Mouse (Mus musculus) forebrain, embryonic 12.5 days (tissue): ENCODE results near the gene S100a13. TPM values are rescaled to one million over a fixed set of nuclear protein-coding genes. Genes with fewer than 3 reads are reported as not detected.
A peak's percentile ranks its signal among the peaks of the same experiment; 100 is the strongest.

Experiments used
- ATAC-seq: fragments of 200-750 bp; cut with Nextera tagmentation; 2 replicates; pipeline ENCODE4 v1.8.0; 2017; ENCODE audit warnings: moderate TSS enrichment; ENCODE audit not compliant: low FRiP score
- H3K27ac ChIP-seq: fragments of 300-500 bp; sonication (generic); 2 replicates; pipeline ENCODE4 v1.5.1; 2016; ENCODE audit warnings: mild to moderate bottlenecking
- H3K27me3 ChIP-seq: fragments of 300-500 bp; sonication (generic); 2 replicates; pipeline ENCODE4 v1.6.1; 2016; ENCODE audit warnings: mild to moderate bottlenecking
- H3K36me3 ChIP-seq: fragments of 300-500 bp; sonication (generic); replicated peaks from 2 replicates; pipeline ENCODE4 v1.6.1; 2016; ENCODE audit warnings: mild to moderate bottlenecking
- H3K4me1 ChIP-seq: fragments of 300-500 bp; sonication (generic); 2 replicates; pipeline ENCODE4 v1.6.1; 2016
- H3K4me2 ChIP-seq: fragments of 300-500 bp; sonication (generic); 2 replicates; pipeline ENCODE4 v1.6.1; 2016; ENCODE audit warnings: mild to moderate bottlenecking, moderate library complexity
- H3K4me3 ChIP-seq: fragments of 300-500 bp; sonication (generic); replicated peaks from 2 replicates; pipeline ENCODE4 v1.5.1; 2016; ENCODE audit warnings: mild to moderate bottlenecking
- H3K9ac ChIP-seq: fragments of 300-500 bp; sonication (generic); 2 replicates; pipeline ENCODE4 v1.6.1; 2016; ENCODE audit warnings: mild to moderate bottlenecking
- H3K9me3 ChIP-seq: fragments of 300-500 bp; sonication (generic); 2 replicates; pipeline ENCODE4 v1.6.1; 2016
- WGBS: fragments of 180-500 bp; shearing (Covaris S2); methylation state at CpG from one replicate; pipeline ENCODE4 v1.1.7; 2016; 5-methylcytosine and 5-hydroxymethylcytosine counted together
- polyA plus RNA-seq: library from polyadenylated mRNA; unstranded; fragments of >200 nt; fragmentation: Nextera tagmentation; extraction: Ambion mirVana; gene quantifications from 2 replicates; pipeline ENCODE4 v1.2.1, GENCODE M21; 2016

S100a13 gene
- polyA plus RNA-seq, 1 experiment from 2014 or later, result 8.6 TPM

DNA sequence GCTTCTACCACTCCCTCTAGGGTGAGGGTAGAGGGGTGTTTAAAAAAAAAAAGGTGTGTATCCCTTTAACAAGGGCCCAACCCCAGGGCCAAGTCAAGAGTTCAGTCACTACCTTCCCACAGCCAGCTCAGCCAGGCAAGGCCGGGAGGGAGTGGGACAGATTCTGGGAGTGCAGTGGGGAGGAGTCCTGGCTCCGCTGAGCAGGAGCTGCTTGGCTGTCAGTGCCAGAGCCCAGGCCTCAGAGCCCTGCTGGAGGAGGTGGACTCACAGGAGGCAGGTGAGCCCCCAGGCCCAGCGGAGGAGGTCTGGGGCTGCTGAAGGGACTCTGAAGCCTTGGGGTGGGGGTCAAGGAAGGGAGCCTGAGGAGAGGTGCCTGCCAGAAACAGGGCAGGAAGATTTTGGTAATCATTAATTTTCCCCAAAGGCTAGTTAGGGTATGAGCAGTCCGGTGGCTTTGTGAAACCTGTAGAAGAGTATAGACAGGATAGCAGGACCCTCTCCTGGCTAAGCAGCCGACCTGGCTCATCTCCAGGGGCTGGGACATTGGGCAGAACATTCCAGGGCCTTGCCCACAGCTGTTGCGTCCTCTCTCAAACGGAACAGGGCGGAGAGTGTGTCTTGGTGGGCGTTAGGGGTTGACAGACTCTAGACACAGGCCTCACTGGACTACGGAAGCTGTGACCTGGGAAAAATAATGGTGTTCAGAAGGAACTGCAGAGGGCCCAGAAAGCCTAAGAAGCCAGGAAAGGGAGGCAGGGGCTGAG lies 23.1 kb downstream of the S100a13 start, which contains the start of gene S100a16:
TSS of gene S100a16 (plus strand) at position 114 of the 764 bp plus-strand sequence.
- 45% methylated on average over 10 of the region's 10 CpGs for WGBS

DNA sequence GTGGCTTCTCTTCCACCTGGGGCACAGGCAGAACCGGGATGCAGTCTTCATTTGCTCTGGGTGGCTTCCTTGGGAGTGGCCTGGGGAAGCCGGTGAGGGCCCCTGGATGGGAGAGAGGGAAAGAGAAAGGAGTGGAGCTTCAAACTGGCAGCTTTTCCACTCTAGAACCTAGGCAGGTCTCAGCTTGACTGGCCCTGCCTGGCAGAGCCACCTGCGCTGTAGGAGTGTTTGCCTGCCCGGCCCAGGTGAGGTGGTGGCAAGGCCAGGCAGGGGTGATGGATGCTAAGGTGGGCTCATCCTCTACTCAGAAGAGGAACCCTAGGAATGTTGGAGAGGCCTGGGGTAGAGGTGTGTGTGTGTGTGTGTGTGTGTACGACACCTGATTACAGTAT lies 23.7 kb downstream of the S100a13 start:
- Histone ChIP-seq H3K27ac (no peak overlapping the region), H3K9me3 (no peaks in the 10 kb centered on the region), H3K4me2 (no peak overlapping the region), H3K36me3 (no peaks in the 10 kb centered on the region), H3K4me1 (peaks cover 18% of the 10 kb centered on the region), H3K4me3 (no peak overlapping the region), H3K27me3 (0 out of 2 replicates have a peak, but pooled peaks cover 7% of the 10 kb centered on the region), H3K9ac (no peak overlapping the region)
- ATAC-seq, result no peak
- 76% methylated on average over 5 of the region's 5 CpGs for WGBS

More for the DNA sequence above, 23.1 kb downstream of the S100a13 start, which contains the start of gene S100a16:
- H3K9ac ChIP-seq, result no peak within 1 kb of the TSS
- no peak within 1 kb of the TSS for H3K4me2 ChIP-seq
- H3K27ac ChIP-seq, result no peak within 1 kb of the TSS
- 0 out of 2 replicates have a peak, but pooled peaks cover 7% of the 10 kb centered on the region for H3K27me3 ChIP-seq
- H3K36me3 ChIP-seq, result no peaks in the 10 kb centered on the region
- no peak for ATAC-seq
- no peaks in the 10 kb centered on the region for H3K9me3 ChIP-seq
- H3K4me1 ChIP-seq, result peaks cover 14% of the 10 kb centered on the region
- no peak within 1 kb of the TSS for H3K4me3 ChIP-seq

DNA sequence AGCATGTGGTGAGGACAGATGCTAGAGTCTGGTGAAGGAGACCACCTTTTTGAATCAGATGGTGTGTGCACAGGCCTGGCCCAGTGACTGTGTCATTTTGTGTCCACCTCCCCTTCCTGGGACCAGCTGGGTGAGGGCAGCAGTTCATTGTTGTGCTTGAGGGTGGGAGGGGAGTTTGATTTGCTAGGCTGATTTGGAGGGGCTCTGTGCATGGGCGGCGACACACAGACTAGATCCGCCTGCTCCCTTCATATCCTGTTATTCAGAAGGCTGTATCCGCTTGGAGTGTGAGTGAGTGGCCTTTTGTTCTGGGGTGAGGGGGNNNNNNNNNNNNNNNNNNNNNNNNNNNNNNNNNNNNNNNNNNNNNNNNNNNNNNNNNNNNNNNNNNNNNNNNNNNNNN lies 26.7 kb downstream of the S100a13 start:
- Histone ChIP-seq H3K27me3 (0 out of 2 replicates have a peak, but pooled peaks cover 7% of the 10 kb centered on the region), H3K9me3 (no peaks in the 10 kb centered on the region), H3K4me1 (peaks cover 18% of the 10 kb centered on the region), H3K36me3 (no peaks in the 10 kb centered on the region), H3K4me2 (peak overlapping the region; percentile 4; the same call in 1 of the 2 replicates), H3K9ac (no peak overlapping the region), H3K4me3 (no peak overlapping the region), H3K27ac (no peak overlapping the region)
- ATAC-seq, result peak; percentile 72
- 24% methylated on average over 4 of the region's 4 CpGs for WGBS

DNA sequence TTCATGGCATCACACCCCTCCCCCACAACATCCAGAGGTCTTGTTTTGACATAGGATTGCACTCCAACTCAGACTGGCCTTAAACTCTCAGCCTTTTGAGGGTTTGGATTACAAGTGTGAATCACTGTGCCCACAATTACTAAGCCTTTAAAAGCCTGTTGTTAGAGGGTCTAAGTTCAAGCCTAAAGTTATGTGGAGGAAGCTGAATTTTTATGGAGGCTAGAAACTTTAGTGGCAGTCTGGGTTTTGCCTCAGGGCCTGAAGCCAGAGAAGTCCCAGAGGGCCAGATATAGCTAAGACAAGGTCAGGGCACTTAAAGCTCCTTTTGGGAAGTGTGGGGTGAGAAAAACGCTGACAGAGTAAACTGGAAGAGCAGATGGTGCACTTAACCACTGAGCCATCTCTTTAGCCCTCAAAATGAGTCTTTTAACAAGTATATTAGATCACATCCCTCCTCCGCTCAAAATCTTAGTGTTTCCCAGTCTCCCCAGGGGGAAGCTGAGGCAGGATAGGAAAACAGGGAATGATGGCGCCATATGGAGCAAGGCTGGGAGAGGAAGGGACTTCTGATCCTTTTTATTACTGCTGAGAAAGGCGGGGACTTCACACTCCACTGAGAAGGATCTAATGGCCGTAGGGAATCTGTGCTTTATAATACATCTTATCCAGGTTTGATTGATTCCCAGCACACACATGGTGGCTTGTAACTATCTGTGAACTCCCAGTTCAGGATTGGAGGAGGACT lies 35.6 kb downstream of the S100a13 start:
- H3K36me3 ChIP-seq, result no peaks in the 10 kb centered on the region
- no peak overlapping the region for H3K27ac ChIP-seq
- no peak overlapping the region for H3K9ac ChIP-seq
- no peak overlapping the region for H3K4me3 ChIP-seq
- 77% methylated on average over 5 of the region's 5 CpGs for WGBS
- ATAC-seq, result no peak
- no peak overlapping the region for H3K4me2 ChIP-seq
- H3K9me3 ChIP-seq, result no peaks in the 10 kb centered on the region
- H3K4me1 ChIP-seq, result 0 out of 2 replicates have a peak, but pooled peaks cover 3% of the 10 kb centered on the region
- no peaks in the 10 kb centered on the region for H3K27me3 ChIP-seq

DNA sequence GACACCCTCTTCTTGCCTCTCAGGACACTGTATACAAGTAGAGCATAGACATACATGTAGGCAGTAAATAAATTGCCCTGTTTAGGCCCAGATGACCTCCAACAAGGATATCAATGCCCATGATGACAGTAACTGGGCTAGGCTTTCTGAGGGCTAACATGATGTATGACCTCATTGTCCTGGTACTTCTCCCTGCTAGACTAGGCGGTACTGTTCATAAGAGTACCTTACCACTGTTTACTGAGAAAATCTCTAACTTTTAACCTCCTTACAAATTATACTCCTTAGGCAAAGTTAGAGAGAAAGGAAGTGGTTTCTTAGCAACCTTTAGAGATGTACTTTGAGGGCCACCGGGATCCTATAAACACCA lies 36.2 kb downstream of the S100a13 start:
- no peak for ATAC-seq
- Histone ChIP-seq H3K9ac (no peak overlapping the region), H3K4me3 (no peak overlapping the region), H3K9me3 (no peaks in the 10 kb centered on the region), H3K4me2 (no peak overlapping the region), H3K4me1 (0 out of 2 replicates have a peak, but pooled peaks cover 3% of the 10 kb centered on the region), H3K36me3 (no peaks in the 10 kb centered on the region), H3K27me3 (no peaks in the 10 kb centered on the region), H3K27ac (no peak overlapping the region)
- WGBS, result 91% methylated on average over 2 of the region's 2 CpGs

DNA sequence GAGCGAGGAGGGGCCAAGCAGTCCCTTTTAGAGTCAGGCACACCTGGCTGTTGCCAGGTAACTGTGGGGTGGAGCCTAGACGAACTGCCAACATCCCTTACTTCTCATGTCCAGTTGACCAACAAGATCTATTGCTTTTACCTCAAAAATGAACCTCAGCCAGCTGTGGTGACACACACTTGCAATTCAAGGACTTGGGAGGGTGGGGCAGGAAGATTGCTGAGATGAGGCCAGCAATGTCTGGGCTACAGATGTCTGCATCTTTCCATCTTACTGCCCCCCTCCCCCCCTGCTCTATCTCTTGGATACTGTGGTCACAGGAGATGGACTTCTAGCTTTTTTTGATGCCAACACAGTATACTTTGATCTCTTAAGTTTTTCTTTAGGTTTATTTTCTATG lies 38.0 kb downstream of the S100a13 start:
- no peaks in the 10 kb centered on the region for H3K9me3 ChIP-seq
- WGBS, result 77% methylated on average over 2 of the region's 2 CpGs
- ATAC-seq, result no peak

DNA sequence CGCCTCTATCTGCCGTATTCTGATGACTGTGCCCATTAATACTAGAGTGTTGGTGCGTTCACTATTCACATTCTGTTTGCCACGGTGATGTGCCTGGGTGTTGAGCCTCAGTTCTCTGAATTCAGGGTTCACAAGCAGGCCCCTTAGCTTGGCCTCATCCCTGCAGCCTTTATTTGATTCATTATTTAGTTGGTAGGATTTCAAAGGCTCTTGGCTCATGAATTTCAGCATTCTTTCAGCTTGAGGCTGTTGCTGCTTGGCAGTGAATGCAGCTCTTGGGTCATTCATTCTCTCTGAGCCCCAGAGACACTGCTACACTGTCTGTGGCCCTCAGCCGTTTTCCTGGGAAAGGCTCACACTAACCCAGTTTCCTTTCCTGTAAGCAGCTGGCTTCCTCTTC lies 41.7 kb downstream of the S100a13 start:
- Histone ChIP-seq H3K9me3 (no peaks in the 10 kb centered on the region), H3K4me2 (no peak overlapping the region), H3K4me1 (peaks cover 4% of the 10 kb centered on the region), H3K27ac (peak overlapping the region; percentile 63; the same call in 1 of the 2 replicates), H3K27me3 (no peaks in the 10 kb centered on the region), H3K36me3 (no peaks in the 10 kb centered on the region), H3K9ac (no peak overlapping the region), H3K4me3 (no peak overlapping the region)
- WGBS, result 33% methylated on average over 5 of the region's 5 CpGs
- peak; percentile 81 for ATAC-seq

More for the DNA sequence above, 38.0 kb downstream of the S100a13 start:
- Histone ChIP-seq H3K4me1 (peaks cover 7% of the 10 kb centered on the region), H3K36me3 (no peaks in the 10 kb centered on the region), H3K27ac (no peak overlapping the region), H3K4me2 (no peak overlapping the region), H3K27me3 (no peaks in the 10 kb centered on the region), H3K4me3 (no peak overlapping the region), H3K9ac (no peak overlapping the region)

DNA sequence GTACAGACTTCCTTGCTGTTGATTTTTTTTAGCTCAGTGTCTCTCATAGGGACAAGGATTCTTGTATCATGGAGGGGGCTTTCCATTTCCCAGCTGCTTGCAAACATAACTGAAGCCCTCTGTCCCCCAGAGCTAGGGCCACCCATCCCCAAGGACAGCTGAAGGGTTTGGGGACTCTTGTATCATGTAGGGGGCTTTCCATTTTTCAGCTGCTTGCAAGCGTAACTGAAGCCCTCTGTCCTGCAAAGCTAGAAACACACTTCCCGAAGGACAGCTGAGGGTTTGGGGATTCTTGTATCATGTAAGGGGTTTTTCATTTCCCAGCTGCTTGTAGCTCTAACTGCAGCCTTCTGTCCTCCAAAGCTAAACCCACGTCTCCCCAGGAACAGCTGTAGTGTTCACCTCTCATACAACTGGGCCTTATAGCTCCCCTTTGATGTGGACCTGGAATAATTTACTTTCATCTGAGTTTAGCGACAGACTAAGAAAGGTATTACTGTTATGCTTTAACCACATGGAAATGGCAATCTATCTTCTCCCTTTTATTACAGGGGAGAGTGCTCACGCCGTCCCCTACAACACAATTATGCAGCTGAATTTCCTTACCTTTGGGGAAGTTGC lies 45.9 kb downstream of the S100a13 start, which contains the start of gene S100a3:
TSS of gene S100a3 (plus strand) at position 571 of the 621 bp plus-strand sequence.
- Histone ChIP-seq H3K4me1 (peaks cover 4% of the 10 kb centered on the region), H3K9ac (no peak within 1 kb of the TSS), H3K27me3 (no peaks in the 10 kb centered on the region), H3K4me3 (no peak within 1 kb of the TSS), H3K4me2 (no peak within 1 kb of the TSS), H3K27ac (no peak within 1 kb of the TSS), H3K9me3 (no peaks in the 10 kb centered on the region), H3K36me3 (no peaks in the 10 kb centered on the region)
- 88% methylated on average over 6 of the region's 6 CpGs for WGBS
- ATAC-seq, result no peak

Other genes starting within 250 kb of the S100a13 start
- gene Dennd4b, start 249.2 kb upstream of the S100a13 start, polyA plus RNA-seq, result 6.0 and 7.9 TPM in 2 replicates
- 15.8 and 17.2 TPM in 2 replicates for gene Gatad2b, start 221.3 kb upstream of the S100a13 start, polyA plus RNA-seq
- 14.7 and 18.3 TPM in 2 replicates for gene Slc27a3, start 124.5 kb upstream of the S100a13 start, polyA plus RNA-seq
- gene Ints3, start 80.8 kb upstream of the S100a13 start, polyA plus RNA-seq, result 42.8 and 45.1 TPM in 2 replicates
- 1.6 and 2.2 TPM in 2 replicates for gene Npr1, start 48.6 kb upstream of the S100a13 start, polyA plus RNA-seq
- 351 and 352 TPM in 2 replicates for gene Ilf2, start 38.3 kb upstream of the S100a13 start, polyA plus RNA-seq
- 71.7 and 73.2 TPM in 2 replicates for gene Snapin, start 23.4 kb upstream of the S100a13 start, polyA plus RNA-seq
- 228 and 238 TPM in 2 replicates for gene Chtop, start 4.9 kb upstream of the S100a13 start, polyA plus RNA-seq
- 5.1 and 7.0 TPM in 2 replicates for gene S100a1, start within 50 bp of the S100a13 start, polyA plus RNA-seq
- gene S100a14, start 12.4 kb downstream of the S100a13 start, polyA plus RNA-seq, result 0.19 and 0.24 TPM in 2 replicates
- 26.8 and 27.3 TPM in 2 replicates for gene S100a16, start 22.8 kb downstream of the S100a13 start, polyA plus RNA-seq
- gene S100a3, start 46.1 kb downstream of the S100a13 start, polyA plus RNA-seq, result not detected in 2 replicates
- gene S100a2, start 75.8 kb downstream of the S100a13 start, polyA plus RNA-seq, result not detected in 2 replicates
- not detected in 2 replicates for gene Gm42674, start 87.5 kb downstream of the S100a13 start, polyA plus RNA-seq
- gene S100a4, start 89.3 kb downstream of the S100a13 start, polyA plus RNA-seq, result 1.6 and 1.7 TPM in 2 replicates
- gene S100a5, start 94.1 kb downstream of the S100a13 start, polyA plus RNA-seq, result 0.56 TPM in 1 of 2 replicates, not detected in the other
- 20.1 and 22.2 TPM in 2 replicates for gene S100a6, start 98.4 kb downstream of the S100a13 start, polyA plus RNA-seq
- gene S100a7a, start 139.6 kb downstream of the S100a13 start, polyA plus RNA-seq, result not detected in 2 replicates
- gene S100a8, start 154.5 kb downstream of the S100a13 start, polyA plus RNA-seq, result 4.4 and 5.2 TPM in 2 replicates
- gene S100a9, start 181.3 kb downstream of the S100a13 start, polyA plus RNA-seq, result 2.6 and 3.8 TPM in 2 replicates
- gene Pglyrp4, start 212.5 kb downstream of the S100a13 start, polyA plus RNA-seq, result not detected in 2 replicates